Mouse (Mus musculus): Measurements from ENCODE around the gene Sirpb1b.
"Not testable (repeated sequence)": the region's sequence is repeated elsewhere in the genome, so short reads cannot be mapped to it uniquely, and the experiment has no call there.

Gene Sirpb1b

GRCm38 (mm10) chr3:15574887-15575286 is at the start of gene Sirpb1b:
Gene Sirpb1b (minus strand): TSS chr3:15575065.
- not testable (repeated sequence) for DNase-seq

- DNase-seq: not testable (repeated sequence)
Measured at GRCm38 (mm10) chr3:15590377-15591117, 15.7 kb upstream of the Sirpb1b start.

GRCm38 (mm10) chr3:15586665-15587064 is 11.8 kb upstream of the Sirpb1b start:
- not testable (repeated sequence) for DNase-seq

GRCm38 (mm10) chr3:15583452-15583851 is 8.6 kb upstream of the Sirpb1b start:
- DNase-seq: no peak

- DNase-seq: not testable (repeated sequence)
Measured at GRCm38 (mm10) chr3:15582948-15583347, 8.1 kb upstream of the Sirpb1b start.

- DNase-seq: not testable (repeated sequence)
Measured at GRCm38 (mm10) chr3:15576466-15576865, 1.6 kb upstream of the Sirpb1b start.

GRCm38 (mm10) chr3:15528589-15528988 is 46.3 kb downstream of the Sirpb1b start:
- no peak for DNase-seq

GRCm38 (mm10) chr3:15513608-15514007 is 61.3 kb downstream of the Sirpb1b start:
- DNase-seq: not testable (repeated sequence)

GRCm38 (mm10) chr3:15507792-15508321 is 67.0 kb downstream of the Sirpb1b start:
- not testable (repeated sequence) for DNase-seq

- not testable (repeated sequence) for DNase-seq
Measured at GRCm38 (mm10) chr3:15474831-15475230, 100.0 kb downstream of the Sirpb1b start.

- DNase-seq: not testable (repeated sequence)
Measured at GRCm38 (mm10) chr3:15470158-15470557, 104.7 kb downstream of the Sirpb1b start.
